Mouse (Mus musculus) forebrain, embryonic 13.5 days (tissue): ENCODE measurements around the gene Trim56. TPM values are rescaled to one million over a fixed set of nuclear protein-coding genes. Genes with fewer than 3 reads are reported as not detected.
A peak's percentile ranks its signal among the peaks of the same experiment; 100 is the strongest.

Source experiments
- ATAC-seq: fragments of 200-750 bp; cut with Nextera tagmentation; 2 replicates; pipeline ENCODE4 v1.8.0; 2017
- H3K27ac ChIP-seq: fragments of 300-500 bp; sonication (generic); 2 replicates; pipeline ENCODE4 v1.5.1; 2015; ENCODE audit warnings: inconsistent platforms, mild to moderate bottlenecking, moderate library complexity
- H3K27me3 ChIP-seq: fragments of 300-500 bp; sonication (generic); 2 replicates; pipeline ENCODE4 v1.6.1; 2015; ENCODE audit warnings: mild to moderate bottlenecking, inconsistent platforms
- H3K36me3 ChIP-seq: fragments of 300-500 bp; sonication (generic); 2 replicates; pipeline ENCODE4 v1.6.1; 2015; ENCODE audit warnings: mild to moderate bottlenecking, inconsistent platforms; ENCODE audit not compliant: poor library complexity, severe bottlenecking
- H3K4me1 ChIP-seq: fragments of 300-500 bp; sonication (generic); 2 replicates; pipeline ENCODE4 v1.6.1; 2015; ENCODE audit warnings: inconsistent platforms
- H3K4me2 ChIP-seq: fragments of 300-500 bp; sonication (generic); 2 replicates; pipeline ENCODE4 v1.6.1; 2015; ENCODE audit warnings: inconsistent platforms, mild to moderate bottlenecking, moderate library complexity
- H3K4me3 ChIP-seq: fragments of 300-500 bp; sonication (generic); 2 replicates; pipeline ENCODE4 v1.5.1; 2015; ENCODE audit warnings: mild to moderate bottlenecking, inconsistent platforms
- H3K9ac ChIP-seq: fragments of 300-500 bp; sonication (generic); 2 replicates; pipeline ENCODE4 v1.6.1; 2015; ENCODE audit warnings: mild to moderate bottlenecking, inconsistent platforms
- H3K9me3 ChIP-seq: fragments of 300-500 bp; sonication (generic); replicated peaks from 2 replicates; pipeline ENCODE4 v1.6.1; 2016; ENCODE audit warnings: inconsistent platforms
- WGBS: fragments of 180-500 bp; shearing (Covaris S2); methylation state at CpG from one replicate; pipeline ENCODE4 v1.1.7; 2015; 5-methylcytosine and 5-hydroxymethylcytosine counted together
- polyA plus RNA-seq: library from polyadenylated mRNA; unstranded; fragments of >200 nt; fragmentation: Nextera tagmentation; extraction: Ambion mirVana; gene quantifications from 2 replicates; pipeline ENCODE4 v1.2.1, GENCODE M21; 2015

Gene Trim56
- polyA plus RNA-seq, 1 experiment from 2014 or later = 3.6 TPM

- no peak overlapping the region for H3K9ac ChIP-seq
- H3K36me3 ChIP-seq = no peaks in the 10 kb centered on the region
- H3K4me2 ChIP-seq = no peak overlapping the region
- no peaks in the 10 kb centered on the region for H3K27me3 ChIP-seq
- no peaks in the 10 kb centered on the region for H3K9me3 ChIP-seq
- no peak overlapping the region for H3K4me3 ChIP-seq
- peak; percentile 62 for ATAC-seq
- WGBS = 10% methylated on average over 6 of the region's 6 CpGs
- H3K4me1 ChIP-seq = peaks cover 10% of the 10 kb centered on the region; the same call in 1 of the 2 replicates
- no peak overlapping the region for H3K27ac ChIP-seq
Measured at GRCm38 (mm10) chr5:137107024-137107423, 9.0 kb downstream of the Trim56 start.

GRCm38 (mm10) chr5:137106434-137106833 lies 9.6 kb downstream of the Trim56 start:
- Histone ChIP-seq H3K4me1 (peaks cover 10% of the 10 kb centered on the region; the same call in 1 of the 2 replicates), H3K4me2 (no peak overlapping the region), H3K9ac (no peak overlapping the region), H3K4me3 (no peak overlapping the region), H3K36me3 (no peaks in the 10 kb centered on the region), H3K27ac (no peak overlapping the region), H3K9me3 (no peaks in the 10 kb centered on the region), H3K27me3 (no peaks in the 10 kb centered on the region)
- ATAC-seq = no peak
- 73% methylated on average over 4 of the region's 4 CpGs for WGBS

GRCm38 (mm10) chr5:137103969-137104368 lies 12.0 kb downstream of the Trim56 start:
- 90% methylated on average over 2 of the region's 2 CpGs for WGBS
- H3K36me3 ChIP-seq = no peaks in the 10 kb centered on the region
- H3K4me3 ChIP-seq = no peak overlapping the region
- H3K27ac ChIP-seq = no peak overlapping the region
- H3K4me1 ChIP-seq = peaks cover 10% of the 10 kb centered on the region; the same call in 1 of the 2 replicates
- no peaks in the 10 kb centered on the region for H3K9me3 ChIP-seq
- no peaks in the 10 kb centered on the region for H3K27me3 ChIP-seq
- no peak for ATAC-seq
- H3K4me2 ChIP-seq = no peak overlapping the region
- no peak overlapping the region for H3K9ac ChIP-seq

- no peak for ATAC-seq
- Histone ChIP-seq H3K4me1 (peaks cover 10% of the 10 kb centered on the region; the same call in 1 of the 2 replicates), H3K27ac (no peak overlapping the region), H3K4me2 (no peak overlapping the region), H3K36me3 (no peaks in the 10 kb centered on the region), H3K4me3 (no peak overlapping the region), H3K9ac (no peak overlapping the region), H3K27me3 (no peaks in the 10 kb centered on the region), H3K9me3 (no peaks in the 10 kb centered on the region)
- whole genome bisulfite sequencing = 69% methylated on average over 28 of the region's 28 CpGs
Measured at GRCm38 (mm10) chr5:137102575-137103522, 13.2 kb downstream of the Trim56 start.

DNA sequence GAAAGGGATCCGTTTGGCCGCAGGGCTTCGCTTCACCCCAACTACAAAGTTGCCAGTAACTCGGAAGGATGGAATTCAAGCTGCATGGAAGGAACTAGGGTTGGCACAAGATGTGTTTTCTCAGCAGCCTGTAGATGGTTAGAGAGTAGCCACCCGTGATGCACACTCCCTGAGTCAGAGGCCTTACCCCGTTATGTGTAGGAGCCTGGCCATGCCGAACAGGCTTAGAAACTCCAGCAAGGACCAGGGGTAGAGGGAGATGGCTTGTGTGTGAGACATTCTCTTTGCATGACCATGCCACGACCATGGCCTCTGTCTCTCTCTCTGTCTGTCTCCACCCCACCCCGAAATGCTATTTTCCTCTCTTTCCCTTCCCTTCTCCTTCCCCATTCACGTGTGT lies 13.9 kb downstream of the Trim56 start:
- Histone ChIP-seq H3K27me3 (no peaks in the 10 kb centered on the region), H3K36me3 (no peaks in the 10 kb centered on the region), H3K9me3 (no peaks in the 10 kb centered on the region), H3K27ac (no peak overlapping the region), H3K4me2 (no peak overlapping the region), H3K4me3 (no peak overlapping the region), H3K9ac (no peak overlapping the region), H3K4me1 (peaks cover 10% of the 10 kb centered on the region; the same call in 1 of the 2 replicates)
- ATAC-seq = no peak
- WGBS = 77% methylated on average over 10 of the region's 10 CpGs

GRCm38 (mm10) chr5:137100660-137101059 lies 15.3 kb downstream of the Trim56 start:
- H3K27me3 ChIP-seq = no peaks in the 10 kb centered on the region
- no peaks in the 10 kb centered on the region for H3K36me3 ChIP-seq
- no peak for ATAC-seq
- H3K4me3 ChIP-seq = no peak overlapping the region
- no peak overlapping the region for H3K9ac ChIP-seq
- H3K9me3 ChIP-seq = no peaks in the 10 kb centered on the region
- WGBS = 63% methylated on average over 4 of the region's 4 CpGs
- no peak overlapping the region for H3K27ac ChIP-seq
- H3K4me2 ChIP-seq = no peak overlapping the region
- H3K4me1 ChIP-seq = peaks cover 10% of the 10 kb centered on the region; the same call in 1 of the 2 replicates

DNA sequence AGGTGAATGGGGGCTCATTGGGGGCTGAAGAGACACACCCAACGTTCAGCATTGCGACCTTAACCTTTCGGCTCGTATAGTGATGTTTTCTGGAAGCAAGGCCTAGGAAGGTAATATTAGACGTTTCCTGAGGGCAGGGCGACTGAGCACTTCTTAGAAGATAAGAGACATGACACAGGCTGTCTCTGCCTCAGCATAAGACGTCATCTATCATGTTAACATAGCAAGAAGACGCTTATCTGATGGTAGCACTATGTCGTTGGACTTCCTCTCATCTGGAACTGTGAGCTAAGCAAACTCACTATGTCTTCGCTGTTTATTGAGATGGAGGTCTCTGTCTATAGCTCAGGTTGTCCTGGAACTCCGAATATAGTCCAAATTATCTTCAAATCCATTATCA lies 17.6 kb downstream of the Trim56 start:
- Histone ChIP-seq H3K36me3 (no peaks in the 10 kb centered on the region), H3K4me1 (peaks cover 8% of the 10 kb centered on the region; the same call in 1 of the 2 replicates), H3K4me3 (no peak overlapping the region), H3K4me2 (no peak overlapping the region), H3K9me3 (no peaks in the 10 kb centered on the region), H3K27ac (no peak overlapping the region), H3K27me3 (no peaks in the 10 kb centered on the region), H3K9ac (no peak overlapping the region)
- ATAC-seq = no peak
- 82% methylated on average over 11 of the region's 11 CpGs for WGBS

DNA sequence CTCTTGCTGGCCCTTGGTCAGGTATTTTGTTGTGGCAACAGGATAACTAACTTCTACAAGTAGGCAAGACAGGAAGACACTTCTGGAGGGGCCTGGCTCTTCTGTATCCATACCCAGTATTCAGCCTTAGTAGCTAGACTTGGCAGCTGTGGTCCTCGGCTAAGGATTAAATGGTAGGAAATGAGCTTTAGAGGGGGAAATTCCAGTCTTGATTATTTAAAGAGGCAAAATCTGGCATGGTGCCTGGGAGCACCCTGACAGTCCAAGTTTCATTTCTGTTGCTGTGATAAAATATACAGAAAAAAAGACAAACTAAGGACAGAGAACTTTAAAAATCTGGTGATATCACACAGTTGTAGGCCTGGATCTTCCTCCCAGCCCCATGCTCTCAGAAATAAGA lies 20.0 kb downstream of the Trim56 start:
- H3K27ac ChIP-seq = no peak overlapping the region
- no peak overlapping the region for H3K4me3 ChIP-seq
- H3K9me3 ChIP-seq = no peaks in the 10 kb centered on the region
- ATAC-seq = no peak
- no peaks in the 10 kb centered on the region for H3K27me3 ChIP-seq
- WGBS = 60% methylated on average over 1 of the region's 1 CpGs
- H3K4me1 ChIP-seq = no peaks in the 10 kb centered on the region
- no peak overlapping the region for H3K9ac ChIP-seq
- H3K36me3 ChIP-seq = no peaks in the 10 kb centered on the region
- H3K4me2 ChIP-seq = no peak overlapping the region

GRCm38 (mm10) chr5:137095135-137095534 lies 20.9 kb downstream of the Trim56 start:
- Histone ChIP-seq H3K4me1 (no peaks in the 10 kb centered on the region), H3K27ac (no peak overlapping the region), H3K36me3 (no peaks in the 10 kb centered on the region), H3K27me3 (no peaks in the 10 kb centered on the region), H3K9ac (no peak overlapping the region), H3K9me3 (no peaks in the 10 kb centered on the region), H3K4me3 (no peak overlapping the region), H3K4me2 (no peak overlapping the region)
- no peak for ATAC-seq
- 88% methylated on average over 10 of the region's 10 CpGs for WGBS

DNA sequence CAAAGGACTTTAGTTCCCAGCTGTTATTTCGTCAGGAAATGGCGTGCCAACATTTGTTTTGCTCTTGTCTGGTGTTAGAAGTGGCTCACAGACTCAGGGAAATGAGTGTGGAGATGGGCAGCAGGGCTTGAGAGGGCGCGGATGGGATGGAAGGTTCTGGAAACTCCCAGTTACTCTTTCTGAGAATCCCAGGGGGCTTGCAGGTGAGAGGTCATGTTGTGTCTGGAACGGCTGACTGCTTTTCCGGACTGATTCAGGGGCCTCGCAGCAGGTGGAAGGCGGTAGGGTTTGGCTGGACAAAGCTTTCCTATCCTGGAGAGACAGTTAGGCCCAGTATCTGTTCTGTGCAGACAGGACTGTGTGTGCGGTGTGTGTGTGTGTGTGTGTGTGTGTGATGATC lies 22.3 kb downstream of the Trim56 start:
- ATAC-seq = no peak

DNA sequence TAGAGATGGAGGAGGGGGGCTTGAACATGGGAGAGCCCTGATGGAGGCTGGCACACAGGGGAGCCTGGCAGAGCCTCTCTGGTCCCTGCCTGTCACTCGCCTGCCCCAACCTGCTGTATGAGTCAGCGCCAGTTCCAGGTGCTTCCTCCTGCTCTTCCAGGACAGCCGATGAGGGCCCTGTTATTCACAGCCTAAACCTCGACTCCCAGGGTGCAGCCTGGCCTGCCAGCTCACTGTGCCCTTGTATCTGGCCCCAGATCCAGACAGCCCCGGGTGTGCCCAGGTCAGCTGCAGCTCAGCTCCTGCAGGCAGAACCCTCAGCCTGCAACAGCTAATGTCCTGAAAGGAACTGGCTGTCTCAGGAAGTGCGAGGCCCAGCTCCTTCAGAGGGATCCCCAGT lies 24.4 kb downstream of the Trim56 start:
- no peaks in the 10 kb centered on the region for H3K4me1 ChIP-seq
- WGBS = 67% methylated on average over 6 of the region's 6 CpGs
- H3K4me3 ChIP-seq = no peak overlapping the region
- no peak overlapping the region for H3K9ac ChIP-seq
- H3K36me3 ChIP-seq = no peaks in the 10 kb centered on the region
- H3K4me2 ChIP-seq = no peak overlapping the region
- peaks cover 4% of the 10 kb centered on the region; the same call in 1 of the 2 replicates for H3K9me3 ChIP-seq
- H3K27me3 ChIP-seq = no peaks in the 10 kb centered on the region
- H3K27ac ChIP-seq = no peak overlapping the region
- no peak for ATAC-seq

More for the DNA sequence above, 22.3 kb downstream of the Trim56 start:
- Histone ChIP-seq H3K4me2 (no peak overlapping the region), H3K36me3 (no peaks in the 10 kb centered on the region), H3K9ac (no peak overlapping the region), H3K9me3 (no peaks in the 10 kb centered on the region), H3K4me3 (no peak overlapping the region), H3K4me1 (no peaks in the 10 kb centered on the region), H3K27ac (no peak overlapping the region), H3K27me3 (no peaks in the 10 kb centered on the region)
- WGBS = 77% methylated on average over 9 of the region's 9 CpGs

- 75% methylated on average over 10 of the region's 10 CpGs for WGBS
Measured at GRCm38 (mm10) chr5:137090870-137091269, 25.1 kb downstream of the Trim56 start.

More at GRCm38 (mm10) chr5:137090870-137091269, 25.1 kb downstream of the Trim56 start:
- Histone ChIP-seq H3K9me3 (peaks cover 4% of the 10 kb centered on the region; the same call in 1 of the 2 replicates), H3K27ac (no peak overlapping the region), H3K4me3 (no peak overlapping the region), H3K27me3 (no peaks in the 10 kb centered on the region), H3K9ac (no peak overlapping the region), H3K36me3 (no peaks in the 10 kb centered on the region), H3K4me2 (no peak overlapping the region), H3K4me1 (no peaks in the 10 kb centered on the region)
- no peak for ATAC-seq
